Mouse (Mus musculus): ENCODE data around the gene Fli1.

- TF ChIP-seq EP300 (IDR thresholded peaks at IDR 0.05; ENCODE audit: low read depth): no peak
- TF ChIP-seq CTCF (IDR thresholded peaks at IDR 0.05; ENCODE audit: low read depth): no peak
Observed at GRCm38 (mm10) chr9:32581851-32582573, 39.4 kb upstream of the Fli1 start.
